Mouse (Mus musculus) spleen, postnatal 14 days (tissue): ENCODE data around the gene Pdzd9.

ENCODE experiments used
- DNase-seq, 2 experiments: peaks; one replicate each; pipeline ENCODE4 v3.0.0; 2021 to 2022; ENCODE audit warnings: low spot score in 2 of 2

Pdzd9 gene

DNA sequence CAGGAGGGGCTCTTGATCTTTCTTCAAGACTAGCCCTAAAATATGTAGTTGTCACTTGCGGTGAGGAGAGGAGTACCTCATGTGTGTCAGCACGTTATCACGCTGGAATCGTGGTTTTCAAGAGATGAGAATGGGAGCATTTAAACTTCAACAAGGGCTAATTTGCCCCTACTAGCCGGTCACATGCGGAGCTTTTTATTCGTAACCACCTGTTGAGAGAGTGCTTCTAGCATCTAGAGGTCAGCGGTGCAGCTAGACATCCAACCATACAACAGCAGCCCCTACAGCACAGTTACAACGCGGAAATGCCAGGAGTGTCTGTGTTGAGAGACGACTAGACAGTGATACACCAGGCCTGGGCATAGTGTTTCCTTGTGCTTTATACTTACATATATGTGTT, 34.3 kb downstream of the Pdzd9 start:
- no peak for DNase-seq

- no peak for DNase-seq
Measured at GRCm38 (mm10) chr7:120635362-120635781, 34.8 kb downstream of the Pdzd9 start.

DNA sequence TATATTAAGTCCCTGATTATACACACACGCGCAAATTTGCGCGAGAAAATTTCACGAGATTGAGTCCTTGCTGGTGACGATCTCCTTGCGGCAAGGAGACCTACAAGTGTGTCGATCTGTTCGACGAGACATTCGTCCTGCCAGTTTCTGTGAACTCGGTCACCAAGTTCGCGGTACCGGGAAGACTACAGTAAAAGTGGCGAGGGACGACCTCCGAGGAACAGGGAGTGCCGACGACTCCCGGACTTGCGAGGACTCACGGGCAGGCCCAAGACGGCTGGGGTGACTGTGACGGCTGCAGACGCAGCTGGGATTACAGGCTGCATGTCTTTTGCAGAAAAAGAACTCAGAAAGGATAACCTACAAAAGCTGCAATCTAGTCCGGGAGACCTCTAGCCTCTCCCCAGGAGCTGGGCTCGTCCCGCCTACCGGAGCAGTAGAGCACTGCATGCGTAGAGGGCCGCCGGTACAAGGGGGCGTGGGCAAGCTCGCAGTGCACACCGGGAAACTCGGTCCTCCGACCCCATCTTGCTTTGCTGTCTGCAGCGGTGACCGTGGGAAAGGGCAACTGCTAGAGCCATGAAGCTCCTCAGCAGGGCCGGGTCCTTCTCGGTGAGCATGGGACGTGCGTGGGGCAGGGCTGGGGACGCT, 35.3 kb downstream of the Pdzd9 start, which contains the start of gene Uqcrc2:
Gene Uqcrc2, plus strand, starts transcription at position 466 of the 651 bp plus-strand sequence.
- peak; percentile 72 to 78 for DNase-seq

DNA sequence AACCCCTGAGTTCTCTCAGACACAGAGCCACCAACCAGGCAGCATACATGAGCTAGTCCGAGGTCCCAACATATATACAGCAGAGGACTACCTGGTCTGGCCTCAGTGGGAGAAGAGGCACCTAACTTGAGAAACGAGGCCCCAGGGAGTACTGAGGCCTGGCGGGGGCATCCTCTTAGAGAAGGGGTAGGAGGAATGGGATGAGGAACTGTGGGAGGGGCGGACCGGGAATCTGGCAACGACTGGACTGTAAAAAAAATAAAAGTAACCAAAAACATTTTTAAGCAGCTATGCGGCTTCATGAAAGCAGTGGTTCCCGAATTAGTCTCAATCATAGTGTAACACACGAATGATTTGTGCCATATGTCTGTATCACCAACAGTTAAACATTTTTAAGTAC, 35.8 kb downstream of the Pdzd9 start:
- DNase-seq = no peak

- no peak for DNase-seq
Measured at GRCm38 (mm10) chr7:120632518-120632917, 37.6 kb downstream of the Pdzd9 start.

DNA sequence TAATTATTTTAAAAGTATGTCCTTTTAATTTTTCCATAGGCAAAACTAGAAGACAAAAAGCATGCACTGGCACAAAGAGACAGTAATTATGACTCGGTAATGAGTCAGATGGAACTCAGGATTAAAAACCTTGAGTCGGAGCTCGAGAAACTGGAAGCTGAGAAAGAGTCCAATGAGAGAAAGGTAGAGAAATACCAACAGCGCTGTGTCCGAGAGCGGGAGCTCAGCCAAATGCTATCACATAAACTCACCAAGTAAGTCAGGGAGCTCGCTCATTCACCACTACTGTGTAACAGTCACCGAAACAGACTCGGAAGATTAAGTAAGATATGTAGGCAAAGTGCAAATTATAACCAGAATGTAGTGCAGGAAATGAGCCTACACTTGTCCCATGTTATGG, 49.3 kb downstream of the Pdzd9 start:
- no peak for DNase-seq

DNA sequence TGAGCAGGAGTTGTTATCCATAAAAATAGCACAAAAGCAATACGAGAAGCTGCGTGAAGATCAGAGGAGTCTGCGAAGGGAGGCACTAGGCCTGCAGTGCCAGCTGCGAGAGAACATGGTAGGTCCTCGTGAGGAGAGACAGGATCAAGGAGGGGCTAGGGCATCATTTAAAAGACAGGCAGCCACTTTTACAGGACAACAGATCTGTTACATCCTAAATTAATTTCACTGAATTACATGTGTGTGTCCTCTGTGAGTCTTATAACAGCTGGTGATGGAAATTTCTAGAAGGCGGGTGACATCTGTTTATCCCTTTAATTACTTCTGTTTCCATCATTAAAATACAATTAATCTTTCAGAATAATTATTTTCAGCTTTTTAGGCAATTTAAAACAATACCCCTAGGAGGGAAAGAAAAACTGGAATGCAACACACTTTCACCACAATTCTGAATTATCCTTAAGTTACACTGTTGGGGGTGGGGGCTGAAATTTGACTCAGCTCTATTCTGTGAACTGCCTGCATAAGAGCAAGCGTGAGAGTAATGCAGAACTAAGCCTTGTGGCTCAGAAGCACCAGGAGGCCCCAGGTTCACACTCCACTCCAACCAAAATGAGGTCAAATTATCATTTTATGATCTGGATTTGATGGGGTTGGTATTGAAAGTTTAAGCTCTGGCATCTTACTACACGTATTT, 49.9 kb downstream of the Pdzd9 start:
- no peak for DNase-seq
